Mouse (Mus musculus): ENCODE results near the gene Gab1. TPM values are rescaled to one million over a fixed set of nuclear protein-coding genes. Genes with fewer than 3 reads are reported as not detected.
A peak's percentile ranks its signal among the peaks of the same experiment; 100 is the strongest.

The Gab1 gene
- 12.8 and 14.2 TPM in 2 replicates for polyA plus RNA-seq (2015; fragmentation: Nextera tagmentation; extraction: Ambion mirVana)

DNA sequence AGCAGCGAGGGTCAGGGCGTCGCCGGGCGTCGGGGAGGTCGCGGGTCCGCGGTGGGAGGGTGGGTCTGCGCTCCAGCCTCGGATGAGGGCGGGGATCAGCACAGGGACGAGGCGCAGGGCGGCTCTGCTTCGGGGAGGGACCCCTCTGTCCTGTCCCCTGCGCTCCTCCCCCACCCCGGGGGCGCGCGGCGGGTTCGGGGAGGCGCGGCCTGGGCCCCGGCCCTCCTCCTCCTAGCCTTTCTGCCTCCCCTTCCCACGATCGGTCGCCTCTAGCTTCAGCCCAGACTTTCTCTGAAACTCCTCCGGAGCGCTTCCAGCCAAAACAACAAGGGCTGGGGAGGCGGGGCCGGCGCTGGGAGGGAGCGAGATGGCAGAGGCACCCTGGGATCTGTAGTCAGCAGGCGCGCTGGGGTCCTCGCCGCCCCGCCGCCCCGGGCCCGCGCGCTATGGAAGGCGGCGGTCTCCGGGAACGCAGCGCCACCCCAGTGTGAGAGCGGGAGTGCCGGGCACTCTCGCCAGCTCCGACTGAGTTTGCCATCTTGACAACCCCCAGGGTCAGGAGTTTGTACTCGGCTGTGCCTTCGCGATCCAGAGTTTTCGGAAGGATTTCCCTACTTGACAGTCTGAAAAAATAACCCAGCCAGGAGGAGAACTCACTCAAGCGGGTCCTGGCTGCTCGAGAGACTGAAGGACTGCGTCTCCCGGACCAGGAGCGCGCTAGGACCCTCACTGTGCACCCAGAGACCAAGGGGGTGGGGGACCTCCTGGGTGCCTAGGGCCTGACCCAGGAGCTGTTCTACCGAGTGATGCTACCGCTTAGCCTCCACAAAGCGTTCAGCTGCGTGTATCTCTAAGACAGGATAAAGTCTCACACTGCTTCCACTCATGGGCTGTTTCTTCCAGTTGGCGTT is at the start of gene Gab1:
Gene Gab1, minus strand, starts transcription at position 324 of the 911 bp plus-strand sequence.
- 1% methylated on average over 64 of the region's 70 CpGs for WGBS
- peak within 1 kb of the TSS; percentile 63 for H3K4me2 ChIP-seq
- H3K9me3 ChIP-seq, result no peaks in the 10 kb centered on the region
- H3K4me1 ChIP-seq (replicated peaks), result peaks cover 32% of the 10 kb centered on the region
- H3K4me3 ChIP-seq, result peak within 1 kb of the TSS; percentile 64
- H3K36me3 ChIP-seq, result no peaks in the 10 kb centered on the region
- no peaks in the 10 kb centered on the region for H3K27me3 ChIP-seq
- ATAC-seq (ENCODE audit: low read depth), result peak; percentile 98
- peak within 1 kb of the TSS; percentile 79 for H3K9ac ChIP-seq
- H3K27ac ChIP-seq (replicated peaks), result peak within 1 kb of the TSS; percentile 92

DNA sequence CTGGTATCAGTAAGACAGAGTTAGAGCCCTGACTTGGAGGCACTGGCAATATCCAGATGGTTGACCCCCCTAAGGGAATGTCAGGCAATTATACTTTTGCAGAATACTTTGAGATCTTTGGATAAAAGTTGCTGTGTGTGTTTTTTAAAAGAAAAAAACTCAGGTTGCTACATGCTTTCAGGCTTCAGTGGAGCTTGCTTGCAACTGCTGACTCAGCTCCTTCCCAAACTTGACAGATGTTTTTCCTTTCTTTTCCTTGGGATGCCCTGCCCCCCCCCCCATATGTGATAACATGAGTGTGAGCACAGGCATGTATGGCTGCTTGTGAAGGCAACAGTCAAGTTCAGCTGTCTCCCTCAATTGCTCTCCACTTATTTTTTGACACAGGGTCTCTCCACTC is 48.5 kb upstream of the Gab1 start:
- no peak for ATAC-seq (ENCODE audit: low read depth)
- Histone ChIP-seq H3K27me3 (no peaks in the 10 kb centered on the region), H3K4me3 (no peak overlapping the region), H3K4me2 (no peak overlapping the region), H3K36me3 (no peaks in the 10 kb centered on the region), H3K4me1 (replicated peaks) (no peaks in the 10 kb centered on the region), H3K27ac (replicated peaks) (no peak overlapping the region), H3K9me3 (no peaks in the 10 kb centered on the region), H3K9ac (no peak overlapping the region)

DNA sequence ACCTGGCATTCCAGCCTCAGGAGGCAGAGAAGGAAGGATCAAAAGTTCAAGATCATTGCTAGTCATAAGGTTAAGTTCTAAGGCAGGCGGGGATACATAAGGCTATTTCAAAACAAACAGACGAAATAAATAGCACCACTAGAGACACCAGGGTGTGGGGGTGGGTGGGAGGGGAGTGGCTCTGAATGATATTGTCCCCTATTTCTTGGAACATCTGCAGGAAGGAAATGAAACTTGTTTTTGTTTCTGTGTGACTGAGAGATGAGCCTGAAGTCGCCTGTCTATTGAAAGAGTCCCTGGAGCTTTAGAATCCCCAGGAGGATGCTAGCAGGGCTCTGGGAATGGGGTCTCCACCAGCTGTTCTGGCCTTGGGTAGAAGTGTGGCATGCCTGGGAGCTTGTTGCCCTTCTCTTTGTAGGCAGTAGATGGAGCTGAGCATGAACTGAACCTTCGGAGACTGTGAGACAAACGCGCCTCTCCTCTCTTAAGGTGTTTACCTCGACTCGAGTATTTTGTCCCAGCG is 43.5 kb upstream of the Gab1 start:
- peaks cover 8% of the 10 kb centered on the region for H3K4me1 ChIP-seq (replicated peaks)
- no peak overlapping the region for H3K4me3 ChIP-seq
- no peaks in the 10 kb centered on the region for H3K27me3 ChIP-seq
- no peak overlapping the region for H3K27ac ChIP-seq (replicated peaks)
- no peak overlapping the region for H3K9ac ChIP-seq
- no peak overlapping the region for H3K4me2 ChIP-seq
- 80% methylated on average over 9 of the region's 9 CpGs for WGBS
- H3K36me3 ChIP-seq, result no peaks in the 10 kb centered on the region
- no peak for ATAC-seq (ENCODE audit: low read depth)
- H3K9me3 ChIP-seq, result no peaks in the 10 kb centered on the region

DNA sequence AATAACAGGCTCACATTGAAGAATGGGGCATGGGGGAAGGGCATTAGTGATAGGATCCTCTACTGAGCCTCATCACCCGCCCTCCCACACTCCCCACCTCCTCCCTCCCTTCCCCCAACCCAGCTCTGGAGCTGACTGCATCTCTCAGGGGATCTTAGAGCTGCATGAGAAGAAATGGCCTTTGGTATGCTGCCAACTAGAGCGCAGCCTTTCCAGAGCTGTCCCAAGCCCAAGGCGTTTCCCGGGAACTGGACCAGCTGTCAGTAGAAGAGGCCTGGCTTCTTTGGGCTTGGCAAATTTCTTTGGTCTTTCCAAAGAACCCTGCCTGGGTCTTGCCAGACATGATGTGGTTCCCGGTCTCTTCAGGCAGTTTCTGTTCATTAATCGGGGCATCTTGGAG is 42.3 kb upstream of the Gab1 start:
- Histone ChIP-seq H3K9ac (no peak overlapping the region), H3K27ac (replicated peaks) (0 out of 2 replicates have a peak overlapping the region, but pooled peaks have one; percentile 2), H3K27me3 (no peaks in the 10 kb centered on the region), H3K9me3 (no peaks in the 10 kb centered on the region), H3K4me2 (no peak overlapping the region), H3K4me1 (replicated peaks) (peaks cover 8% of the 10 kb centered on the region), H3K36me3 (no peaks in the 10 kb centered on the region), H3K4me3 (no peak overlapping the region)
- ATAC-seq (ENCODE audit: low read depth), result peak; percentile 88
- WGBS, result 54% methylated on average over 6 of the region's 6 CpGs

GRCm38 (mm10) chr8:80919130-80919529 is 38.8 kb upstream of the Gab1 start:
- Histone ChIP-seq H3K36me3 (no peaks in the 10 kb centered on the region), H3K27ac (replicated peaks) (no peak overlapping the region), H3K9ac (no peak overlapping the region), H3K9me3 (no peaks in the 10 kb centered on the region), H3K27me3 (no peaks in the 10 kb centered on the region), H3K4me1 (replicated peaks) (peaks cover 8% of the 10 kb centered on the region), H3K4me3 (no peak overlapping the region), H3K4me2 (no peak overlapping the region)
- no peak for ATAC-seq (ENCODE audit: low read depth)
- WGBS, result 82% methylated on average over 4 of the region's 4 CpGs

DNA sequence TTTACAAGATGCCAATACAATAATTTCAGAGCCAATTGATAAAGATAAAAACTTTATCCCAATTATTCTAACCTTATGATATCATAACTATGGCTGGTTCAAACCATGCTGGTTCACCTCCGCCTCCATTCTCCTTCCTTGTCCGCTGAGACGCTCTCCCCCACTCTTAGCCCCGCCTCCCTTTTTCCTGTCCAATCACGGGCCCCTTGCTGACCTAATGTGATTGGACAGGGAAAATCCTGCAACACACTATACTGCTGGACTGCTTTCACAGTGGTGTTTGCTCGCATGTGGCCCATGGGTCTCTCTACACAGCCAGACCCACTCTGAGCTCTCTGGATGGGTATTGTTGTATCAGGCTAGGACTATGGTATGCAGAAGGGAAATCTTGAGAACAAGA is 38.2 kb upstream of the Gab1 start:
- ATAC-seq (ENCODE audit: low read depth), result no peak
- 93% methylated on average over 6 of the region's 6 CpGs for WGBS
- no peak overlapping the region for H3K27ac ChIP-seq (replicated peaks)
- no peaks in the 10 kb centered on the region for H3K27me3 ChIP-seq
- no peaks in the 10 kb centered on the region for H3K9me3 ChIP-seq
- H3K4me2 ChIP-seq, result no peak overlapping the region
- no peaks in the 10 kb centered on the region for H3K36me3 ChIP-seq
- peaks cover 8% of the 10 kb centered on the region for H3K4me1 ChIP-seq (replicated peaks)
- no peak overlapping the region for H3K9ac ChIP-seq
- H3K4me3 ChIP-seq, result no peak overlapping the region

- Histone ChIP-seq H3K9me3 (no peaks in the 10 kb centered on the region), H3K4me1 (replicated peaks) (no peaks in the 10 kb centered on the region; the same call in 1 of the 2 replicates), H3K4me2 (no peak overlapping the region), H3K4me3 (no peak overlapping the region), H3K27ac (replicated peaks) (no peak overlapping the region), H3K27me3 (no peaks in the 10 kb centered on the region), H3K9ac (no peak overlapping the region), H3K36me3 (no peaks in the 10 kb centered on the region)
- no peak for ATAC-seq (ENCODE audit: low read depth)
- WGBS, result 79% methylated on average over 11 of the region's 11 CpGs
Measured at GRCm38 (mm10) chr8:80916463-80917235, 36.3 kb upstream of the Gab1 start.

GRCm38 (mm10) chr8:80913016-80913748 is 32.9 kb upstream of the Gab1 start:
- Histone ChIP-seq H3K9me3 (no peaks in the 10 kb centered on the region), H3K4me1 (replicated peaks) (peaks cover 4% of the 10 kb centered on the region; the same call in 1 of the 2 replicates), H3K9ac (no peak overlapping the region), H3K27me3 (no peaks in the 10 kb centered on the region), H3K27ac (replicated peaks) (peak overlapping the region; percentile 46; the same call in 1 of the 2 replicates), H3K36me3 (no peaks in the 10 kb centered on the region), H3K4me3 (no peak overlapping the region), H3K4me2 (no peak overlapping the region)
- no peak for ATAC-seq (ENCODE audit: low read depth)
- 94% methylated on average over 1 of the region's 1 CpGs for WGBS

DNA sequence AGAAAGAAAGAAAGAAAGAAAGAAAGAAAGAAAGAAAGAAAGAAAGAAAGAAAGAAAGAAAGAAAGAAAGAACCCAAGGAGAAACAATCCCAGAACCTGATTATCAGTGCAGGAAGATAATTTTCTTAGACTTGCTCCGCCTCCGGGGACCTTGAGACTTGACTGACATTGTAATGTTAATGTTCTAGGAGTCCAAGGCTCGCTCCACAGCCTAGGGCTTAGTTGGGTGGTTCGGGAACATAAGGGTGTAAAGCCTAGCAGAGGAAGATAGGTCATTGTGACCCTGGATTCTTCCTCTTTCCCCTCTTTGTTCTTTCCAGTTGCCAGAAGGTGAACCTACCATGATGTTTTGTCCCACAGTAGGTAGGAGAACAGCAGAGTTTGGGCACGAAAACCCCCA is 31.1 kb upstream of the Gab1 start:
- no peak overlapping the region for H3K4me3 ChIP-seq
- H3K4me2 ChIP-seq, result no peak overlapping the region
- 77% methylated on average over 5 of the region's 5 CpGs for WGBS
- no peaks in the 10 kb centered on the region for H3K36me3 ChIP-seq
- H3K9me3 ChIP-seq, result no peaks in the 10 kb centered on the region
- H3K27me3 ChIP-seq, result no peaks in the 10 kb centered on the region
- no peak overlapping the region for H3K9ac ChIP-seq
- H3K4me1 ChIP-seq (replicated peaks), result peaks cover 6% of the 10 kb centered on the region; the same call in 1 of the 2 replicates
- H3K27ac ChIP-seq (replicated peaks), result no peak overlapping the region
- no peak for ATAC-seq (ENCODE audit: low read depth)

- no peak overlapping the region for H3K27ac ChIP-seq (replicated peaks)
- ATAC-seq (ENCODE audit: low read depth), result no peak
- H3K4me2 ChIP-seq, result no peak overlapping the region
- no peaks in the 10 kb centered on the region for H3K27me3 ChIP-seq
- no peaks in the 10 kb centered on the region for H3K9me3 ChIP-seq
- H3K4me1 ChIP-seq (replicated peaks), result peaks cover 6% of the 10 kb centered on the region; the same call in 1 of the 2 replicates
- no peaks in the 10 kb centered on the region for H3K36me3 ChIP-seq
- no peak overlapping the region for H3K9ac ChIP-seq
- 68% methylated on average over 6 of the region's 6 CpGs for WGBS
- H3K4me3 ChIP-seq, result no peak overlapping the region
Measured at GRCm38 (mm10) chr8:80908262-80908907, 28.1 kb upstream of the Gab1 start.

- H3K4me2 ChIP-seq, result no peak overlapping the region
- H3K9me3 ChIP-seq, result no peaks in the 10 kb centered on the region
- H3K4me3 ChIP-seq, result no peak overlapping the region
- H3K27ac ChIP-seq (replicated peaks), result no peak overlapping the region
- no peaks in the 10 kb centered on the region for H3K36me3 ChIP-seq
- ATAC-seq (ENCODE audit: low read depth), result no peak
- no peak overlapping the region for H3K9ac ChIP-seq
- no peaks in the 10 kb centered on the region for H3K27me3 ChIP-seq
- 89% methylated on average over 9 of the region's 9 CpGs for WGBS
- H3K4me1 ChIP-seq (replicated peaks), result no peaks in the 10 kb centered on the region
Measured at GRCm38 (mm10) chr8:80902354-80902753, 22.0 kb upstream of the Gab1 start.
